Mouse (Mus musculus): ENCODE measurements around the gene Fxyd4. TPM values are rescaled to one million over a fixed set of nuclear protein-coding genes. Genes with fewer than 3 reads are reported as not detected.

The Fxyd4 gene
- polyA plus RNA-seq, 2 experiments from 2014 or later = 2.3 to 7.0 TPM

- peak; percentile 23 for ATAC-seq
Observed at GRCm38 (mm10) chr6:117917576-117917975, 19.9 kb downstream of the Fxyd4 start.

DNA sequence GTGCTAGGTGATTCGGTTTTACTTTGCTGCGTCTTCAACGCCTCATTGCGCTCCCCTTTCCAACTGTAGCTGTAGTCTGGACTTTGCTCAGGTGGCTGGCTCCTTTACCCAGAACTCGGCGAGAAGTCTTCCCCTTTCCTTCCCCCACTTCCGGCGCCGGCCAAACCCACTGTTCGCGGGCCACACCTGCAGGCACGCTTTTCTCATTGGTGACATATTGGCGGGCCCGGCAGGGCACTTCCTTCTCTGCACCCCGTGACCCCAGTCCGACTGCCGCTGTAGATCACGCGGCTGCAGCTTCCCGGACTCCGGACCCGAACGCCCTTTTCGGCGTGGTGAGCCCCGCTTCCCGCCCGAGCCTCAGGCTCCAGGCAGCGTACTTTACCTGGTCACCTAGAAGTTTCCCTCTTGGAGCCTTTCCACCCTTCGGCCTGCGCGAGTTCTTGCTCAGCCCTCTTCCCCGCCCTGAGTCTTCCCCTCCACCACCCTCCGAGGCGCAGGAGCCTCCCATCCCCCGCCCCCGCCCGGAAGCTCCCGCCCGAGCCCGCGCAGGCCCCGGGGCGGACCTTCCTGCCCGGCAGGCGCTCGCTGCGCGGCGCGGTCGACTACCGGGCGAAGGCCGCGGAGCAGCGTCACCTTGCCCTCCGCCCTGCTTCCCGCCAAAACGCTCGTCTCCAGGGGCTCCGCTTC is 20.6 kb downstream of the Fxyd4 start:
- peak; percentile 84 for ATAC-seq

GRCm38 (mm10) chr6:117916205-117916736 is 21.2 kb downstream of the Fxyd4 start:
- no peak for ATAC-seq

DNA sequence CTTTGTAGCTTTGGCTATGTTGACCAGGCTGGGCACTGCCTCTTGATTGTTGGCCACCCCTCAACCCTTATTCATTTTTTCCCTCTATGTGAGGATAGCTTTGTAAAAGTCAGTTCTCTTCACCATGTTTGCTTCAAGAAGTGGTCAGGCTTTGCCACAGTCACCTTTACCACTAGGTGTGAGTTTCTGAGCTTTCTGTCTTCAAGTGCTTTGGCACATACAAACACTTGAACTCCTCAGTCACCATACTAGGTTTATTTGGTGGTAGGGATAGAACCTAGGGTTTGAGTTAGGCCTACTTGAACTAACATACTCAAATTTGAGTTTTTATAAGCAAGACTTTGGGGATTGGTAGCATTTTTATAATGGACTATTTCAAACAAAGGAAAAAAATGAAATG is 23.0 kb downstream of the Fxyd4 start:
- ATAC-seq = no peak

- no peak for ATAC-seq
Observed at GRCm38 (mm10) chr6:117910120-117910661, 27.3 kb downstream of the Fxyd4 start.

- ATAC-seq = no peak
Observed at GRCm38 (mm10) chr6:117908424-117908900, 29.0 kb downstream of the Fxyd4 start.

DNA sequence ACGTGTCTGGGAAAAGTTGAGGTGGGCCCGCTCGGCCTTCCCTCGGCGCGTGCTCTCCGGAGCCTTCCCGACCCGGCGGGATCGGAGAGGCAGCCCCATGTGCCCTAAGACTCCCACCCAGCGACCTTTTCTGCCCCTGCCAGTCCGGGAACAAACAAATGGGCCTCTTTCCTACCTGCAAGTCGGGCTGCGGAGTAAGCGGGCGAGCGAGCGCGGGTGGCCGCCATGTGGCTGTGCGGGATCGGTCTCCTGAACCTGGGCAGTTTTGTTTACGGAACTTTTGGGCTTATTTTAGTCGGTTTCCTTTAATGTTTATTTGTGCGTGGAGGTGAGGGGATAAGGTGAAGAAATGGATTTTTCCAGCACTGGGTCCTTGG is 29.5 kb downstream of the Fxyd4 start:
- no peak for ATAC-seq

GRCm38 (mm10) chr6:117907301-117907978 is 30.1 kb downstream of the Fxyd4 start:
- peak; percentile 47 for ATAC-seq

GRCm38 (mm10) chr6:117906590-117907271 is 30.8 kb downstream of the Fxyd4 start:
- ATAC-seq = peak; percentile 78

DNA sequence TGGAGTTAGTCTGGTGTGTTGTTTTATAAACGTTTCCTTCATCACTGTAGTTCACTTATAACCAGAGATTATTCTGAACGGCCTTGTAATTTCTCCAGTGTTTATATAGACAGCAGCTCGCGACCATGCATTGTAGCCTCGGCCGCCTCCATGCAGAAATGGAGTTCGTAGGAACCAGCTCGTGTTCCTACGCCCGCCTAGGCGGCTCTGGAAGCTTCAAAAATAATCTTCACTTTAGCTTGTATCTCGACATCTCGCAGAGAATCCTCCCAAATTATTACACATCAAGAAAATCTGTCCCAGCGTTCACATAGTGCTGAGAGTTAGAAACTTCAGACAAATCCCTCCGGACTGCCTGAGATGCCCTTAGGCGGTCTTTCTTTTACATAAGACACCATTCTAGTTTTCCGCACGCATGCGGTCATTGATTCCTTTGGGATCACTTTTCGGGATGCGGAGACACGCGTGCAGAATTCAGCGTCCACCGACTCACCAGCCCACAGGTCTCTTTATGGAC is 31.4 kb downstream of the Fxyd4 start:
- no peak for ATAC-seq

GRCm38 (mm10) chr6:117905260-117905930 is 32.1 kb downstream of the Fxyd4 start:
- ATAC-seq = no peak

DNA sequence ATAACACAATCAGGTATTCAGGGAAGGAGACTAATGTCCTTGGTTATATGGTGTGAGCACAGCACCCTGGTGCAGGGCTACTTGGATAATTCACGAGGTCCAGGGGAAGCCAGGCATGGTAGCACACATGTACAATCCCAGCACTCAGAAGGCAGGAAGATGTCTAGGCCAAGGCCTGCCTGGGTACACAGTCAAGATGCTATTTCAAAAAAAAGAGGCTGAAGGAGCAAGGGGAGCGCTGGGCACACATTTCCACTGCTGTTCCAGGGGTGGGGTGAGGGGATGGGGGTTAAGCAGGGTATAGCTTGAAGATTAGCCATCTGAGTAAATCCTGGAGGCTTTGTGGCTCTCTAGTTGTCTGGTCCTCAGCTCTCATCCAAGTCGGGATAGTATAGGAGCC is 33.7 kb downstream of the Fxyd4 start:
- ATAC-seq = no peak

DNA sequence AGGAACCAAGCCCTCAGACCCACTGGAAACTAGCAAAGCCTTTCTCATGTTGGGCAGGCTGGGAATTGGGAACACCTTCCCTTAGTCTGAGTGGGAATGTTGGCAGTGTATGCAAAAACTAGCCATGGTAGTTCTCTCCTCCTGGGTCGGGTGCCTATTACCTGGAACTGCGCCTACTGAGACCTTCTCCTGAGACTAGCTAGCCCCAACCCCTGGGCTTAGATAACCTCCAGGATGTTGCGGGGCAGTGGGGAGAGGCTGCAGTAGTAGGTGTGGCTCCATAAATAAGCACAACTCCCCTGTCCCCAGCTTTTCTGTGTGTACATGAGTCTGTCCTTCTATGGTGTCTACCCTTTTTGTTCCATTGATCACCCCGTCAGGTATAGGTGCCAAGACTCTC is 34.9 kb downstream of the Fxyd4 start:
- ATAC-seq = no peak

GRCm38 (mm10) chr6:117901510-117902402 is 35.7 kb downstream of the Fxyd4 start:
- ATAC-seq = no peak

- ATAC-seq = peak; percentile 96
Observed at GRCm38 (mm10) chr6:117900126-117901080, 37.1 kb downstream of the Fxyd4 start, which contains the start of gene Hnrnpf. Hnrnpf (plus strand) TSS chr6:117900324.

DNA sequence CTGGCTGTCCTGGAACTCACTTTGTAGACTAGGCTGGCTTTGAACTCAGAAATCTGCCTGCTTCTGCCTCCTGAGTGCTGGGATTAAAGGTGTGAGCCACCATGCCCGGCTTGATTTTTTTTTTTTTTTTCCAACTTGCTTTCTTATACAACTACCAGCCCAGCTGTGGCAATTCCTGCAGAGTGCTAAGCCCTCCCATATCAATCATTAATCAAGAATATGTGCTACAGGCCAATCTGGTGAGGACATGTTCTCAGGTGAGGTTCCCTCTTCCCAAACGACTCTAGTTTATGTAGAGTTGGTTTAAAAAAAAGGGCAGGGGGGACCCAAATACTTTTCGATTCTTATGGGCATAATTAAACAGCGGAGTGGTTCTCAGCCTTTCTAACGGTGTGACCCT is 39.7 kb downstream of the Fxyd4 start:
- no peak for ATAC-seq

GRCm38 (mm10) chr6:117893435-117893834 is 44.1 kb downstream of the Fxyd4 start:
- ATAC-seq = no peak

GRCm38 (mm10) chr6:117892386-117892785 is 45.1 kb downstream of the Fxyd4 start:
- no peak for ATAC-seq

DNA sequence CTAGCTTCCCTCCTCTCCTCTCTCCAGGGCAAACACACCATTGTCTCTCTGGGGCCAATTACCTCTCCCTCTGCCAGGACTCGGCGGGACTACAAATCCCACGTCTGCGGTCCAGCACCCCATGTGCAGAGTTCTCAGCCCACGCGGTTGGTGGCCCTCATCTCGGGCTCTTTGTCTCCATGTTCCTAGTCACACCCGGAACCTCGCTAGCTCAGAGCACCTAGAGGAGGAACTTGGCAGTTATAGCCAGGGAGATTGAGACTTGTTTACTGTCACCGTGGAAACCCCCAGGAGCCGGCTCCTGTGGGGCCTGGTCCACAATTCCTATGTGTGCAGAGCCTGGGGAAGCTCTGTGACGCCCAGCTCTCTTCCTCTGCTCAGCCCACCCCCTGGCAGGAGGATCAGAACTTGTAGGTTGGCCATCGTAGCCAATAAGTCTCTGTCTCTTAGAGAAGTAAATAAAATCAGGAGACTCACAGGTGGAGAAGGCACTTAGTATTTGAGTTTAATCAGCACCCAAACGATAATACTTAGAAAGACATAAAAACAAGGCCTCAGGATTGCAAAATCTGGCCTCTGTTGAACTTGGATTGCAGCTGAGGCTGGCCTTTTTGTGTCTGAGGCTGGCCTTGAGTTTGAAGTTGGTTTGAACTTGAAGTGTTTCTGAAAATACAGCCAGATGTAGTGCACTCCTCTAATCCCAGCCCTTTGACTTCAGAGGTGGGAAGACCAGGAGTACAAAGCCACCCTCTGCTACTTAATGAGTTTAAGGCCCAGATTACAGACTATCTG is 45.9 kb downstream of the Fxyd4 start:
- ATAC-seq = peak; percentile 55

Data from activated CD4-positive, CD25-positive, alpha-beta regulatory T cell, adult 4 months (primary cell).